Mouse (Mus musculus) cerebellum, postnatal 4 days (tissue): Measurements from ENCODE around the gene Snrnp27.

Experiments
- DNase-seq, 2 experiments: peaks; one replicate each; pipeline ENCODE4 v3.0.0; 2022; ENCODE audit warnings: low spot score in 2 of 2, mixed read lengths in 1 of 2

Gene Snrnp27

GRCm38 (mm10) chr6:86683872-86684654 is at the start of gene Snrnp27:
TSS of gene Snrnp27 (minus strand) at chr6:86684522.
- DNase-seq, result peak; percentile 83 to 92

DNA sequence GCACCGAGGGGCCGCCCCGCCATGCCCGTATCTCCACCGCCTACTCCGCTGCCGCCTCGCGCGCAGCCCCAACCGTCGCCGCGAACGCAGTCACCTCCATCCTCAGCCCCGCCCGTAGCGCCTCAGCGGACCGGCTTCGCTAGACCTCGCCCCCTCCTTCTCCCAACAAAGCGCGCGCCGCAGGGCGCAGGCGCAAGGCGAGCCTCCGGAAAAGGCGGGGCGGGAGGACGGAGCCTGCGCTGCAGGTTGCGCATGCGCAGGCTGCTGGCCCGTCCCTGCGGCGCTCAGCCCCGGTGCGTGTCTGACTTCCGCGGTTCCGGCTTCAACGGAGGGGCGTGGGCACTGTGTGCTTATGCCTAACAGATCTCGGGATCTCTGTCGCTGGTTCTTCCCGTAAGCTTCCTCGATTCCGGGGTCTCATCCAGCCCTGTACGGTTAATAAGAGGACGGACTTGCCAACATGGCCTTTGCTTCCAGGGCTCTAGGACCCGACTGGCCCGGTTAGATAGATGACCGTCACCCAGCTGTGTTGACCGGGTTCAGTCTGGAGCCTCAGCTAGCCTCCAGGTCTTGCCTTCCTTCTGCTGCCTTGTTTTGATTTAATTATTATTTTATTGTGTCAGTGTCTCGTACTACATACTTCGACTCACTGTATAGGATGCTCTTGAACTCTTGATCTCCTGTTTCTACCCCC is 49.0 kb upstream of the Snrnp27 start, which contains the start of gene Gmcl1:
TSS of gene Gmcl1 (minus strand) at position 201 of the 694 bp plus-strand sequence.
- DNase-seq, result peak; percentile 85 to 93

DNA sequence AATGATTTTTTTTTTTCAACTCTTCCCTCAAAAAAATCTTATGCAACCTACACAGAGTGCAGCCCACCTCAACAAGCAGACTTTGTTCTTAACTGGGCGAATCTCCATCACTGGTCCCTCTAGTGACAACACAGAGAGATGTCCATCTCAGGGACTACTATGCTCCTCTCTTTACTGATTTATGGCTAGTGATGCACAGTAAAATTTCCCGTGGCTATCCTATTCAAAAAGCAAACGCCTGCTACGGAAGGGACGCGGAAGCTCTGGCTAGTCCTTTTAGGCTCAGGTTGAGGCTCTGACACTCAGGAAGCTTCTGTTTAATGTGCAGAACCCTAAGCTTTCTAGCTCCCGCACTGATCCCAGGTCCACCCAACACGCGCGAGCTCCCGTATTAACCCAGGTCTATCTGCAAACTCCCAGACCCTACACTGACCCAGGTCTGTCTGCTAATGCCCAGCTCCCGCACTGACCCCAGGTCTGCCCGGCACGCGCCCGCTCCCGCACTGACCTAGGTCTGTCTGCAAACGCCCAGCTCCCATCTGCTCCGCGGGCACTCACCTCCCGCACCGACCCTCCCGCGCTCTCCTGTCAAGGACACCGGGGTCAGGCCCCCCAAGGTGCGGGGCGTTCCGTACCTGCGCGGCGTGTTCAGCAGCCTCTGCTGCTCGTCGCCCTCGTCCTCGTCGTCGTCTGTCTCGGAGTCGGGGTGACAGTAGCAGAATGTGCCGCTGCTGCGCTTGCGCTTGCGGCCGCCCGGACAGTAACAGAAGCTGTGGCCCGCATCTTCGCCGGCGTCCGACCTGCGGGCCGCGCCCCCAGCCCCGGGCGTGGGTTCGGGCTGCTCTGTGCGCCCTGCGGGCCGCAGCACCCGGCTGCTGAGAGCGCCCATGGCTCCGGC is 48.2 kb upstream of the Snrnp27 start:
- peak; percentile 29 to 60 for DNase-seq

- no peak for DNase-seq
These were observed 44.4 kb upstream of the Snrnp27 start for GRCm38 (mm10) chr6:86728711-86729110.

- DNase-seq, result no peak
These were observed 37.7 kb upstream of the Snrnp27 start for GRCm38 (mm10) chr6:86721977-86722376.

DNA sequence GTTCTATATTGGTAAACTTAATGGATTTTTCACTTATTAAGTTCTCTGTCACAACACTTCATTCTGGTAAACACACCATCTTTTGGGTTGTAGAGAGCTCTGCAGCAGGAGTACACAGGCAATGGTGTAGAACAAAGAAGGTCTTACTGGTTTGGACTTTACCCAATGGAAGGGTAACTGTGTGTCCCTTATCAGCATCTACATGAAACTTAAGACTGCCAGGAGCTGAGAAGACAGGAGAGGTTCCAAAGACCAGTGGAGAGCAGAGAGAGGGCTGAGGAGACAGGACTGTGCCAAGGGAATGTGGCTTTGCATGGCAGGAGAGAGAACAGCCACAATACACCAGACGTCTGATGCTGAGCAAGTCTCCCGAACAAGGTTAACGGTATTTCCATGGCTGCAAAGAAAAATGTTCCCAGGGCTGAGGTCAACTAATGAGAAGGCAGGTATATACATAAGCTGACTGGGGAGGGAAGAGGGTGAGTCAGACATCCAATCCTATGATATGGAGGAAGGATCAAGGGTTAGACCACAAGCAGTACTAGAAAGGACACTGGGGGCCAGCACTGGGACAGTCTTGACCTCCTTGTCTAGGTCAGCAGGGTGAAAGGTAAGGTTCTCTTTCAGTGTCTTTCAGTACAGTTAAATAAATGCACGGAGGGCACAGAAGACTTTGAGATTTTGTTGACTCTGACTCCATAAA is 23.9 kb upstream of the Snrnp27 start:
- DNase-seq, result no peak

- no peak for DNase-seq
These were observed 18.3 kb upstream of the Snrnp27 start for GRCm38 (mm10) chr6:86702577-86702976.

GRCm38 (mm10) chr6:86697903-86698302 is 13.6 kb upstream of the Snrnp27 start:
- no peak for DNase-seq

DNA sequence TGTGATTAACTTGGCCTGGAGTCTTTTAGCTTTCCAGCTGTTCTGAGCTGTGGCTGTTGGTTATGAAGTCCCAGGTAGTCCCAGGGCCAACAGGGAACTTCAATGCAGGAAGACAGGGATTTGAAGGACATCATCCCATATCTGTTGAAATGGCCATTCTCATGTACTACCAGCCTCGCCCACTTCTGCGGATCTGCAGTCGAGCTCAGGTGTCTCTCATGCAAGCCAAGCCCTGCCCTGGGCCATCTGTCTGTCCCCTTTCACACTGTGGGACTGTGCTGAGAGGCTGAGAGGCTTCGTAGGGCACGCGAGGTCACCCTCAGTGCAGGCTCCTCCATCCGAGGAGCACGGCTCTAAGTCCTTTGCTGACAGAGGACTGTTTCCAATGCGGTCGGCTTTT is 11.9 kb upstream of the Snrnp27 start:
- no peak for DNase-seq

GRCm38 (mm10) chr6:86694465-86694864 is 10.1 kb upstream of the Snrnp27 start:
- peak in 1 of 2 experiments; percentile 40 for DNase-seq

GRCm38 (mm10) chr6:86689671-86690070 is 5.3 kb upstream of the Snrnp27 start:
- DNase-seq, result no peak

DNA sequence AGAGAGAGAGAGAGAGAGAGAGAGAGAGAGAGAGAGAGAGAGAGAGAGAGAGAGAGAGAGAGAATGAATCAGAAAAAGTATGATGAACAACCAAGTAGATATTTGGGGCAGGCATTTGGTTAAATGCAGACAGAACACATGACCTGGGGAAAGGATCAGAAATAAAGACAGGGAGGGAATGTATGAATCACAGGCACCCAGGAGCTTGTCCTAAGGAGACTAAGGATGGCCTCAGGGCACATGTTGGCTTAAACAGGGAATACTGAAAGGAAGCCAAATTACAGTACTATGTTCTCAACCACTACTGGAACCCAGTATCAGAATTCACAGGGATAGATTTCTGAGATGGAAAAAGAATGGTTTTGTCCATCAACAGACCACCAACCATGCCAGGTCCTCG is 2.6 kb upstream of the Snrnp27 start:
- DNase-seq, result no peak

- DNase-seq, result no peak
These were observed 311 bp upstream of the Snrnp27 start for GRCm38 (mm10) chr6:86684655-86685011.

DNA sequence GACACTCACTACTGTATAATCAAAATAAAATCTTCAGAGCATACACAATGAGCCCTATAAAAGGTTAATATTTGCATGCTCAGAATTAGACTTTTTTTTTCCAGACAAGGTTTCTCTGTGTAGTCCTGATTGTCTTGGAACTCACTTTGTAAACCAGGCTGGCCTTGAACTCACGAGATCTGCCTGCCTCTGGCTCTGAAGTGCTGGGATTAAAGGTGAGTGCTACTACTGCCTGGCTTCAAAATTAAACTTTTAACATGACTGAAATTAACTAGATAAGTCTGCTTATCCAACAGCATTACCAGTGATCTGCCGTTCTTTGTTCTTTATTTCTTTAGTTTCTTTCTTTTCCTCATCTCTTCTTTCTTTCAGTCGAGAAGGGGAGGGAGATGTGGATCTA is 3.0 kb downstream of the Snrnp27 start:
- no peak for DNase-seq

DNA sequence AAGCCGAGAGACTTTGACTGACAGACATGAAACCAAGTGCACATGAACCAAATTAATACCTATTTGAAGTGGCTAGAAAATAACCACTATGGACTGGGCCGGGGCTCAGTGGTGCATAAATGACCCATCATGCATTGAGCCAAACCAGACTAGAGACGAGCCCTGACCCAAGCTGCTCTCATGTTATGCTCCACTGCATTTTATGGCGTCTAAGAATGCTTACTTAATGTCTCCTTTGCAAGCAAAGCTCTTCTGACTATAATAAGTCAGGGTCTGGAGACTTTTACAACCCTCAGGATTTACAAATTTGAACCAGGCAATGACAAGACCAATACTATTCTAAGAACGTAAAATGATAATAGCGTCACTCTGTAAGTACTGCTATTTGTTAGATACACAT is 6.0 kb downstream of the Snrnp27 start:
- no peak for DNase-seq

- peak in 1 of 2 experiments; percentile 52 for DNase-seq
These were observed 13.4 kb downstream of the Snrnp27 start for GRCm38 (mm10) chr6:86670873-86671272.

- DNase-seq, result peak; percentile 99 to 100
These were observed 15.0 kb downstream of the Snrnp27 start for GRCm38 (mm10) chr6:86669240-86669727.

DNA sequence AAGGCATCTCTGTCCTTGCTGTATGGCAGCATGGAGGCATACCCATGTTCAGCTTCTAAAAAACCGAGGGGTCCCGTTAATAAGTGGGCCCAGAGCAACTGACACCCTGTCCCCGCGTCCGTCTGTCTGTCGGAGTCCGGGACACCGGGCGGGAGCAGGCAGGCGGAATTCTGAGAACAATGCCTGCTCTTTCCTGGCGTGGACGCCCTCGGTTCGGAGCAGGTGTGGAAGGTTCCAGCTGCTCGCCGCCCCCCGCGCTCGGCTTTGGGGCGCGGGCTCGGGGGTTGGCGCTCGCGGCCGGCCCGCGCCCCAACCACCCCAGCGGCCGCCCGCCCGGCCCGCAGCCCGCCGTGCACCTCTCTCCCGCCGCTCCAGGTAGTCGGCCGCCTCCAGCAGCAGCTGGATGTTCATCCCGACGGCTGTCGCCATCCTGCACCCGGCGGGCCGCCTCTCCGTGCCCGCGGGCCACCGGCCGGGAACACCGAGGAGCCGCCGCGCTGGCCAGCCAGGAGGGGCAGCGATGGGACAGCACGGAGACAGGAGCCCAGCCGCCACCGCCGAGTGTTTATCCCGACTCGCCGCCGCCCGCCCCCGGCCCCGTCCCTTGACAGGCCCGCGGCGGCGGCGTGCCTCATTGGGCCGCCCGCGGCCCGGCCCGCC is 15.6 kb downstream of the Snrnp27 start, which contains the start of gene Mxd1:
TSS of gene Mxd1 (minus strand) at position 582 of the 660 bp plus-strand sequence.
- DNase-seq, result no peak

DNA sequence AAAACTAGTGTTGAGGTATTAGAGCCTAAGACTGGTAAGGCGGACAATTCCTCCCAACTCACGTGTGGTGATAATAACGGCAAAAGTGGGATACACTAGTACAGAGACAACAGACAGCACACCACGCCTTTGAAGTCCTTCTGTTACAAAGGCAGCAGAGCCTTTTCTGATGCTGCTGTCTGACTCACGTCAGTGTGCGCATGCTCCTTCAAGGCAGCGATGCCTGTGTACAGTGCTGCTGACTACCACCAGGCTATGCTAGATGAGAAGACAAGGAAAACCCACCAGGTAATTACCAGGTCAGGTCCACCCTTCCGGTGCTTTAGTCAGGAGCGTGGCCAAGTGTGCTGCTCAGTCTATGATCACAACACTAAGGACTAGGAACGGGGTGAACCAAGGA is 17.3 kb downstream of the Snrnp27 start:
- no peak for DNase-seq

DNA sequence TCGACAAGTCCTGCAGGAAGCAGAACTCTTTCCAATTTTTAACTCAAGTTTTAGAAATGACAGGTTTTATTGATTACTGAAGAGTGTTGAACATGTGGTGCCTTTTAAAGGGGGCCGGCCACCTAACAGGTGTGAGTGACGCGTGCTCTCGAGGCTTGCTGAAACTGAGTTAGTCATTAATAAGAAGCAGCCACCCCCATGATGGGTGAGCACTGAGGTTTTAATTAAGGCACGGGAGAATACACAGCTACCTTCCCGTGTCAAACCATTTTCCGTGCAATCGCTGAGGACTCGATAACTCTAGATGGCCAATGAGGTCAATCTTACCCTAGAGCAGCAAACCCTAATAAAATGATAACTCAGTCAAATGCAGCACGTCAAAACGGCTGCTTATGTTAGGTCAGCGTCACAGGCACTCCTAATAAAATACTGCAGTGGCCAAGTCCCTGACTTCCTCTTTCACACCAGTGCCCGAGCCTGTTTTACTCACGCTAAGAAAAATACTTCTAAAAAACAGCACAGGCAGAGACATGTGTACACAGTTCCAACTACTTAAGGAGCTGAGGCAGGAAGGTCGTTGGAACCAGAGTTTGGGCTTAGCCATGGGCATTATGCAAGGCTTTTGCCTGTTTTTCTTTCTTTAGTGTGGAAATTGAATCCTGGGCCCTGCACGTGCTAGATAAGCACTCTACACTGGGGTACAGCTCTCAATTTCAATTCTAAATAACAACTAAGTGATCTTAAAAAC is 18.6 kb downstream of the Snrnp27 start:
- DNase-seq, result no peak
